Mouse (Mus musculus) bone marrow macrophage, adult 2 months (primary cell): ENCODE results near the gene Ppp2r2c.

ENCODE experiments used
- CTCF ChIP-seq: IDR thresholded peaks from 2 replicates; pipeline ENCODE4 v1.5.1; 2012; ENCODE audit warnings: low read depth, mild to moderate bottlenecking, low read length, moderate library complexity
- POLR2A ChIP-seq: IDR thresholded peaks from 2 replicates; pipeline ENCODE4 v1.6.1; 2012; ENCODE audit warnings: mild to moderate bottlenecking, low read depth, low read length, borderline replicate concordance

GRCm38 (mm10) chr5:36944552-36944951, 76.2 kb downstream of the Ppp2r2c start:
- TF ChIP-seq CTCF (no peak), POLR2A (no peak)
